In the genomic region with DNA sequence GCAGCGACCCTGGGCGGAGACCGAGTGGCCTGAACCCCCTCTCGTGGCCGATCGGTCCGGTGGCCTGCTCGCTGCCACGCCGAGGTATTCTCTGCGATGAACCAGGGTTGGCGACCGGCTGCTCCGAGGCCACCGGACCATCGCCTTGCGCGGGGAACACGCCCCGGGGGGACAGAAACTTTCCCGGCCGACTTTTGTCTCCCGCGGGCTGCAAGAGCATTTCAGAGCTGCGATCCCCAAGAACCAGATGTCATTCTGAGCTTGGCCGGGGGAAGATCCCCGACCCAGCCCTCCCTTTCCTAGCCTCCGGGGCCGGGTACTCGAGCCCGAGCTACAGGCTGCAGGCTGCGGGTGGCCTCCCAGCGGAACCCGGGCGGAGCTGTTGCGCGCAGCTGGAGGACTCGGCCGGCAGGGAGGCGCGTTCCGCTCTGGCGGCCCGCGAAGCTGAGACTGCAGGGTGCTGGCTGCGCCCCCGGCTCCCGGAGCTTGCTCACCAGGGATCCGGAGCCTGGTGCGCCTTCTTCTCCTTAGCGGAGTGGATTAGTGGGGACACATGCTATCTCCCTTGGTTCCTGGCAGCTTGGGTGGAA, we compare ENCODE assay signal across 9 mouse cellular contexts. TPM values are rescaled to one million over a fixed set of nuclear protein-coding genes. Genes with fewer than 3 reads are reported as not detected.
DNase-seq lines count a peak whose midpoint lies in the region; ATAC-seq and TF ChIP-seq lines count a peak whose summit lies in the region.
"Had no signal": no experiment of that assay in that cellular context is flagged by ENCODE, and none has a peak within 500 bp of the region (broad histone marks: within the 10 kb centered on the region; RNA-seq: fewer than 3 reads in every experiment).

No protein-coding gene starts in this region.

- ATAC-seq in forebrain, embryonic 14.5 days: peak; percentile 51
- no peak for ATAC-seq in lung, postnatal 0 days

- H3K4me1 ChIP-seq in forebrain, embryonic 14.5 days (ENCODE audit: control insufficient read depth, insufficient read depth, low read length): 0 out of 2 replicates have a peak, but pooled peaks cover 7% of the 10 kb centered on the region
- peaks cover 38% of the 10 kb centered on the region for H3K4me1 ChIP-seq in hindbrain, embryonic 10.5 days (replicated peaks)
- H3K4me1 ChIP-seq in lung, postnatal 0 days (ENCODE audit: insufficient read depth, low read depth, low read length): no peaks in the 10 kb centered on the region

- H3K4me3 ChIP-seq in forebrain, embryonic 14.5 days (ENCODE audit: low read depth, low read length): peak overlapping the region; percentile 75
- H3K4me3 ChIP-seq in hindbrain, embryonic 10.5 days: peak overlapping the region; percentile 80
- H3K4me3 ChIP-seq in lung, postnatal 0 days (ENCODE audit: low read depth, low read length): peak overlapping the region; percentile 55

- peak overlapping the region; percentile 93 for H3K4me2 ChIP-seq in forebrain, embryonic 14.5 days (ENCODE audit: low read length)
- H3K4me2 ChIP-seq in lung, postnatal 0 days (replicated peaks; ENCODE audit: low read depth, low read length): peak overlapping the region; percentile 94

- peak overlapping the region; percentile 85 for H3K9ac ChIP-seq in forebrain, embryonic 14.5 days (ENCODE audit: low read length)
- H3K9ac ChIP-seq in lung, postnatal 0 days (replicated peaks; ENCODE audit: low read depth): no peak overlapping the region

- TF ChIP-seq EP300 in lung, postnatal 0 days (IDR thresholded peaks at IDR 0.05): no peak

- H3K27ac ChIP-seq in forebrain, embryonic 14.5 days (ENCODE audit: low read depth, low read length): peak overlapping the region; percentile 85
- H3K27ac ChIP-seq in hindbrain, embryonic 10.5 days: peak overlapping the region; percentile 89
- H3K27ac ChIP-seq in lung, postnatal 0 days (ENCODE audit: low read length): no peak overlapping the region
- H3K27ac ChIP-seq: macrophage had no signal

- peaks cover 4% of the 10 kb centered on the region; the same call in 1 of the 2 replicates for H3K36me3 ChIP-seq in forebrain, embryonic 14.5 days (ENCODE audit: control insufficient read depth, insufficient read depth, low read length)
- 0 out of 2 replicates have a peak, but pooled peaks cover 5% of the 10 kb centered on the region for H3K36me3 ChIP-seq in hindbrain, embryonic 10.5 days
- no peaks in the 10 kb centered on the region for H3K36me3 ChIP-seq in lung, postnatal 0 days (ENCODE audit: insufficient read depth, low read length)

- peak; percentile 20 for DNase-seq in thymus, postnatal 4 days
- DNase-seq in thymus, postnatal 14 days: no peak
- DNase-seq in forebrain, embryonic 14.5 days (ENCODE audit: low spot score): peak; percentile 69
- DNase-seq in hindbrain, embryonic 10.5 days (ENCODE audit: low spot score): peak; percentile 76
- peak; percentile 29 to 53 for DNase-seq in layer of hippocampus, postnatal 25 days (ENCODE audit: extremely low spot score in 1 of 2, low spot score in 1 of 2)
- DNase-seq in lung, postnatal 0 days (ENCODE audit: low spot score): peak; percentile 23
- peak; percentile 53 to 65 for DNase-seq in right cerebral cortex, postnatal 10 days (ENCODE audit: low spot score in 2 of 2)
- no peak for DNase-seq in natural killer cell, adult 2 months (ENCODE audit: low spot score in 2 of 2)

- H3K27me3 ChIP-seq in forebrain, embryonic 14.5 days (replicated peaks; ENCODE audit: control insufficient read depth, insufficient read depth, low read length): no peaks in the 10 kb centered on the region
- H3K27me3 ChIP-seq in hindbrain, embryonic 10.5 days (ENCODE audit: insufficient read depth, poor library complexity, severe bottlenecking): peaks cover 53% of the 10 kb centered on the region
- H3K27me3 ChIP-seq in lung, postnatal 0 days (replicated peaks; ENCODE audit: insufficient read depth, low read length): peaks cover 19% of the 10 kb centered on the region

- under 1% methylated on average over 51 of the region's 51 CpGs for WGBS in forebrain, embryonic 14.5 days
- WGBS in hindbrain, embryonic 10.5 days: under 1% methylated on average over 51 of the region's 51 CpGs
- WGBS in lung, postnatal 0 days: 1% methylated on average over 46 of the region's 51 CpGs

- H3K9me3 ChIP-seq in forebrain, embryonic 14.5 days (replicated peaks; ENCODE audit: control insufficient read depth, low read length): no peaks in the 10 kb centered on the region
- no peaks in the 10 kb centered on the region for H3K9me3 ChIP-seq in hindbrain, embryonic 10.5 days
- H3K9me3 ChIP-seq in lung, postnatal 0 days (ENCODE audit: low read length): no peaks in the 10 kb centered on the region

- no peak for TF ChIP-seq CTCF in lung, postnatal 0 days (IDR thresholded peaks at IDR 0.05)

RNA-seq across cellular contexts. Expression of a gene that starts 1.1 kb away (rescaled TPM):
- 35.0 and 40.4 TPM in 2 replicates for polyA plus RNA-seq in forebrain, embryonic 14.5 days (2014; fragmentation: Nextera tagmentation; extraction: Ambion mirVana)
- 7.0 and 8.7 TPM in 2 replicates for polyA plus RNA-seq in hindbrain, embryonic 10.5 days (2016; fragmentation: Nextera tagmentation; extraction: Ambion mirVana)
- total RNA-seq in layer of hippocampus, postnatal 25 days (2021): 10 to 100 TPM; 11.2 to 12.0 TPM
- polyA plus RNA-seq in lung, postnatal 0 days (2015; fragmentation: Nextera tagmentation; extraction: Ambion mirVana): 2.6 and 3.4 TPM in 2 replicates
- polyA plus RNA-seq: macrophage had no signal

Comparison
In these comparisons a context has a peak if more than half of its experiments do, and no peak if none do; other contexts are left out.
1. DNase-seq: peak in thymus, postnatal 4 days (single experiment), forebrain, embryonic 14.5 days (single experiment), hindbrain, embryonic 10.5 days (single experiment), layer of hippocampus, postnatal 25 days (2 of 2), lung, postnatal 0 days (single experiment) and right cerebral cortex, postnatal 10 days (2 of 2); none in thymus, postnatal 14 days (single experiment) and natural killer cell, adult 2 months (0 of 2).
2. Peak in every context shown above with its lines, with median percentiles within 50 percentile points of each other: H3K4me3 ChIP-seq.